Mouse (Mus musculus) midbrain, embryonic 11.5 days (tissue): ENCODE measurements around the gene E330017A01Rik. TPM values are rescaled to one million over a fixed set of nuclear protein-coding genes. Genes with fewer than 3 reads are reported as not detected.
"Not testable (repeated sequence)": the region's sequence is repeated elsewhere in the genome, so short reads cannot be mapped to it uniquely, and the experiment has no call there.

Source experiments
- ATAC-seq: fragments of 200-750 bp; cut with Nextera tagmentation; 2 replicates; pipeline ENCODE4 v1.8.0; 2017; ENCODE audit warnings: moderate TSS enrichment, moderate library complexity; ENCODE audit not compliant: low FRiP score
- DNase-seq: peaks from one replicate; pipeline ENCODE4 v3.0.0; 2015; ENCODE audit warnings: low spot score; ENCODE audit errors: missing footprints
- H3K27ac ChIP-seq: fragments of 300-500 bp; sonication (generic); 2 replicates; pipeline ENCODE4 v1.5.1; 2014; ENCODE audit warnings: low read depth, low read length
- H3K27me3 ChIP-seq: fragments of 300-500 bp; sonication (generic); 2 replicates; pipeline ENCODE4 v1.6.1; 2014; ENCODE audit warnings: mild to moderate bottlenecking, low read length, moderate library complexity, mixed read lengths; ENCODE audit not compliant: control insufficient read depth, insufficient read depth
- H3K36me3 ChIP-seq: fragments of 300-500 bp; sonication (generic); 2 replicates; pipeline ENCODE4 v1.6.1; 2014; ENCODE audit warnings: mild to moderate bottlenecking, low read length, moderate library complexity, mixed read lengths; ENCODE audit not compliant: control insufficient read depth, insufficient read depth
- H3K4me1 ChIP-seq: fragments of 300-500 bp; sonication (generic); 2 replicates; pipeline ENCODE4 v1.6.1; 2014; ENCODE audit warnings: low read length; ENCODE audit not compliant: control insufficient read depth, insufficient read depth
- H3K4me2 ChIP-seq: fragments of 300-500 bp; sonication (generic); 2 replicates; pipeline ENCODE4 v1.6.1; 2014; ENCODE audit warnings: mild to moderate bottlenecking, moderate library complexity
- H3K4me3 ChIP-seq: fragments of 300-500 bp; sonication (generic); 2 replicates; pipeline ENCODE4 v1.5.1; 2014; ENCODE audit warnings: low read depth, low read length
- H3K9ac ChIP-seq: fragments of 300-500 bp; sonication (generic); 2 replicates; pipeline ENCODE4 v1.6.1; 2014; ENCODE audit warnings: low read length
- H3K9me3 ChIP-seq: fragments of 300-500 bp; sonication (generic); 2 replicates; pipeline ENCODE4 v1.6.1; 2016; ENCODE audit warnings: low read length; ENCODE audit not compliant: control insufficient read depth
- WGBS: fragments of 180-500 bp; shearing (Covaris S2); extraction: QIAGEN DNeasy Blood & Tissue Kit; methylation state at CpG from one replicate; pipeline ENCODE4 v1.1.7; 2014; 5-methylcytosine and 5-hydroxymethylcytosine counted together
- polyA plus RNA-seq: library from polyadenylated mRNA; unstranded; fragments of >200 nt; fragmentation: Nextera tagmentation; extraction: Ambion mirVana; gene quantifications from 2 replicates; pipeline ENCODE4 v1.2.1, GENCODE M21; 2014

The E330017A01Rik gene
- polyA plus RNA-seq, 1 experiment from 2014 or later, result not detected

DNA sequence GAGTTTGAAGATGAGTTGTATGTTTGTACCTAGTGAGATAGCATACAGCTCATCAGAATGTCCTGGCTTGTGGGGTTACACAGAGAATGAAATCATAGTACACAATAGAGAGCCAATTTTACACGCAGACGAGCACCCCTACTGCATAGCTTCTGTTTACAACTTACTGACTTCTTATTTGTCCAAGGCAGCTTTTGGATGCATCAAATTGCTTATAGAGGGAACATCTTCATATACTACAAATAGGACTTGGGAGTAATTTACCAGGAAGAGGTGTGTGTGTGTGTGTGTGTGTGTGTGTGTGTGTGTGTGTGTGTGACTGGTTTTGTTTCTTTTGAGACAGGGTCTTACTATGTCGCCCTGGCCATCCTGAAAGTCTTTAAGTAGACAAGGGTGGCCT, 30.0 kb upstream of the E330017A01Rik start:
- ATAC-seq (no peak), DNase-seq (no peak)
- Histone ChIP-seq H3K27me3 (no peaks in the 10 kb centered on the region), H3K4me2 (no peak overlapping the region), H3K36me3 (no peaks in the 10 kb centered on the region), H3K4me3 (no peak overlapping the region), H3K27ac (no peak overlapping the region), H3K4me1 (peaks cover 2% of the 10 kb centered on the region; the same call in 1 of the 2 replicates), H3K9ac (no peak overlapping the region), H3K9me3 (no peaks in the 10 kb centered on the region)
- WGBS, result 84% methylated on average over 3 of the region's 3 CpGs

DNA sequence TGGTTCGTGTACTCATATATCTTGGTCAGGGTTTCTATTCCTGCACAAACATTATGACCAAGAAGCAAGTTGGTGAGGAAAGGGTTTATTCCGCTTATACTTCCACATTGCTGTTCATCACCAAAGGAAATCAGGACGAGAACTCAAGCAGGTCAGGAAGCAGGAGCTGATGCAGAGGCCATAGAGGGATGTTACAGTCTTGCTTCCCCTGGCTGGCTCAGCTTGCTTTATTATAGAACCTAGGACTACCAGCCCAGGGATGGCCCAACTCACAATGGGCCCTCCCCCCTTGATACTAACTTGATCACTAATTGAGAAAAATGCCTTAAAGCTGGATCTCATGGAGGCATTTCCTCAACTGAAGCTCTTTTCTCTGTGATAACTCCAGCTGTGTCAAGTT, 28.1 kb upstream of the E330017A01Rik start:
- 81% methylated on average over 3 of the region's 3 CpGs for WGBS
- not testable (repeated sequence) for ATAC-seq, H3K9me3 ChIP-seq, H3K9ac ChIP-seq, DNase-seq, H3K4me3 ChIP-seq, H3K36me3 ChIP-seq, H3K27me3 ChIP-seq, H3K4me2 ChIP-seq, H3K27ac ChIP-seq, H3K4me1 ChIP-seq

DNA sequence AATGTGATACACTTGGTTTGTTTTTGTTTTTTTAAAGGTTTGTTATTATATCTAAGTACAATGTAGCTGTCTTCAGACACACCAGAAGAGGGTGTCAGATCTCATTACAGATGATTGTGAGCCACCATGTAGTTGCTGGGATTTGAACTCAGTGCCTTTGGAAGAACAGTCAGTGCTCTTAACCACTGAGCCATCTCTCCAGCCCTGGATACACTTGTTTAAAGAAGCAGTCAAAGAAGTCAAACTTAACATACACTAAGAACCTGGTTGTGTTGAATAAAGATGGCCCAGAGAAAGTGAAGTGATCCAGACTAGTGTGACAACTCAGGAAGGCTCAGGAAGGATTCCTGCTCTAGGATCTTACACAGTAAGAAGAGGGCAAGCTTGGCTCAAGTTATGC, 26.6 kb upstream of the E330017A01Rik start:
- H3K4me1 ChIP-seq, H3K9me3 ChIP-seq, ATAC-seq, H3K27me3 ChIP-seq, DNase-seq, H3K36me3 ChIP-seq, H3K4me3 ChIP-seq, H3K9ac ChIP-seq, H3K27ac ChIP-seq, H3K4me2 ChIP-seq: not testable (repeated sequence)

GRCm38 (mm10) chr16:58663816-58664215, 25.3 kb upstream of the E330017A01Rik start:
- H3K9ac ChIP-seq, result no peak overlapping the region
- no peak overlapping the region for H3K4me3 ChIP-seq
- no peaks in the 10 kb centered on the region for H3K27me3 ChIP-seq
- ATAC-seq (no peak), DNase-seq (no peak)
- H3K4me1 ChIP-seq, result no peaks in the 10 kb centered on the region
- H3K27ac ChIP-seq, result no peak overlapping the region
- WGBS, result 92% methylated on average over 2 of the region's 2 CpGs
- no peaks in the 10 kb centered on the region for H3K9me3 ChIP-seq
- no peak overlapping the region for H3K4me2 ChIP-seq
- H3K36me3 ChIP-seq, result no peaks in the 10 kb centered on the region

GRCm38 (mm10) chr16:58663021-58663420, 24.5 kb upstream of the E330017A01Rik start:
- Histone ChIP-seq H3K4me1 (no peaks in the 10 kb centered on the region), H3K27ac (no peak overlapping the region), H3K9me3 (no peaks in the 10 kb centered on the region), H3K36me3 (no peaks in the 10 kb centered on the region), H3K9ac (no peak overlapping the region), H3K27me3 (no peaks in the 10 kb centered on the region), H3K4me3 (no peak overlapping the region), H3K4me2 (no peak overlapping the region)
- 75% methylated on average over 5 of the region's 5 CpGs for WGBS
- DNase-seq, result no peak
- ATAC-seq, result 0 out of 2 replicates have a peak, but pooled peaks have one; percentile 38

DNA sequence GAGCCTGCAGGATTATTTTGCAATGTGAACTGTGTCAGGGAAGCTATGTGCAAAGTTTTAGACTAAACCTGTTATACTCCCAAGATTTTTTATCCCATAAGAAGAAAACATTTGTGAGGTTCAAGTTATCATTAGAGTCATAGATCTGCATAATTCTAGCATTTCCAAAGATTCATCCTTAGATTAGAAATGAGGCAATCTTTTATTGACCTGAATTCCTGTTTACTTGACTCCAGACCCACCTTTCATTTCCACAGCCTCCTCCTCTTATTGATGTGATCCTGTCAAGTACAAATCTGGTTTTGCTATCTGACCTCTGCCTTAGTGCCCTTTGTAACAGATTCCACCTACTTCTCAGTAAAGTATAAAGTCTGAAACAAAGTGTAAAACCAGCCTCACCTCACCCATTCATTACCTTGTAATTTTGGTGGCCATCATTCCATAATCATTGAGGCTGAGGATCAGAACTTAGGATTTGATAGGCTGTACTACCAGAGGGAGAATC, 23.8 kb upstream of the E330017A01Rik start:
- Histone ChIP-seq H3K4me2 (no peak overlapping the region), H3K36me3 (no peaks in the 10 kb centered on the region), H3K4me1 (no peaks in the 10 kb centered on the region), H3K27ac (no peak overlapping the region), H3K4me3 (no peak overlapping the region), H3K27me3 (no peaks in the 10 kb centered on the region), H3K9me3 (no peaks in the 10 kb centered on the region), H3K9ac (no peak overlapping the region)
- no peak for ATAC-seq
- no peak for DNase-seq

GRCm38 (mm10) chr16:58661826-58662225, 23.3 kb upstream of the E330017A01Rik start:
- no peak overlapping the region for H3K9ac ChIP-seq
- WGBS, result 83% methylated on average over 5 of the region's 5 CpGs
- DNase-seq, result no peak
- H3K36me3 ChIP-seq, result no peaks in the 10 kb centered on the region
- H3K4me3 ChIP-seq, result no peak overlapping the region
- no peak overlapping the region for H3K27ac ChIP-seq
- no peak for ATAC-seq
- H3K4me1 ChIP-seq, result no peaks in the 10 kb centered on the region
- H3K27me3 ChIP-seq, result no peaks in the 10 kb centered on the region
- H3K4me2 ChIP-seq, result no peak overlapping the region
- H3K9me3 ChIP-seq, result no peaks in the 10 kb centered on the region

- 91% methylated on average over 6 of the region's 6 CpGs for WGBS
- ATAC-seq (no peak), DNase-seq (no peak)
- Histone ChIP-seq H3K4me1 (no peaks in the 10 kb centered on the region), H3K36me3 (no peaks in the 10 kb centered on the region), H3K27ac (no peak overlapping the region), H3K9ac (no peak overlapping the region), H3K4me3 (no peak overlapping the region), H3K27me3 (no peaks in the 10 kb centered on the region), H3K4me2 (no peak overlapping the region), H3K9me3 (no peaks in the 10 kb centered on the region)
Measured at GRCm38 (mm10) chr16:58658668-58659067, 20.1 kb upstream of the E330017A01Rik start.

DNA sequence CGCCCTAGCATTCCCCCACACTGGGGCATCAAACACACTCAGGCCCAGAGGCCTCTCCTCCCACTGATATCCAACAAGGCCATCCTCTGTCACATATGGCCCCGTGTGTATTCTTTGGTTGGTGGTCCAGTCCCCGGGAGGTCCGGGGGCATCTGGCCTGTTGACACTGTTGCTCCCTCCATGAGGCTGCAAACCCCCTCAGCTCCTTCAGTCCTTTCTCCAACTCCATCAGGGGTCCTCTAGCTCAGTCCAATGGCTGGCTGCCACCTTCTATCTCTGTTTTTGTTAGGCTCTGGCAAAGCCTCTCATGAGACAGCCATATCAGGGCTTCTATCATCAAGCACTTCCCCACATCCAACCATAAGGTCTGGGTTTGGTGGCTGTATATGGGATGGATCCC, 18.0 kb upstream of the E330017A01Rik start:
- Histone ChIP-seq H3K36me3 (no peaks in the 10 kb centered on the region), H3K4me3 (no peak overlapping the region), H3K9ac (no peak overlapping the region), H3K4me2 (no peak overlapping the region), H3K9me3 (no peaks in the 10 kb centered on the region), H3K4me1 (no peaks in the 10 kb centered on the region), H3K27ac (no peak overlapping the region), H3K27me3 (no peaks in the 10 kb centered on the region)
- ATAC-seq (no peak), DNase-seq (no peak)
- WGBS, result 90% methylated on average over 4 of the region's 4 CpGs

- no peak overlapping the region for H3K9ac ChIP-seq
- no peaks in the 10 kb centered on the region for H3K36me3 ChIP-seq
- H3K4me2 ChIP-seq, result no peak overlapping the region
- no peaks in the 10 kb centered on the region for H3K27me3 ChIP-seq
- H3K9me3 ChIP-seq, result no peaks in the 10 kb centered on the region
- no peak overlapping the region for H3K4me3 ChIP-seq
- ATAC-seq (no peak), DNase-seq (no peak)
- H3K4me1 ChIP-seq, result no peaks in the 10 kb centered on the region
- H3K27ac ChIP-seq, result no peak overlapping the region
Measured at GRCm38 (mm10) chr16:58655751-58656150, 17.2 kb upstream of the E330017A01Rik start.
